ENCODE assay signal across 24 mouse cellular contexts in the genomic region with DNA sequence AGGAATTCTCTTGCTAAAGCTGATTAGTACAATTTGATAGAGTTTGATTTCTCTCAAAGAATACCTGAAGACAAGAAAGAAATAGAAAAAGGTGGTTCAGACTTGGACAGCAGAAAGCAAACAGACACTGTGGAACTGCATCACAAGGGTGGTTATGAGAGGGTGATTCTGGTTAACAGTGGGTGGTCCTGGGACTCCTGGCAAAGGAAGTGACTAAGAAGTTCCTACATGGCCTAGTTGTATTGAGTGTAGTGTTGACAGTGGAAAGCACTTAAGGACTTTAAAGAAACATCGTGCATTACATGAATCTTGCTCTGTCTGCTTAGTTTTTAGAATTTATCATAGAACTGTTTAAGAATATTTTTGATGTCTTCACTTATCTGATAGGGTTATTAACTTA. TPM values are rescaled to one million over a fixed set of nuclear protein-coding genes. Genes with fewer than 3 reads are reported as not detected.
DNase-seq lines count a peak whose midpoint lies in the region; ATAC-seq lines count a peak whose summit lies in the region.
"Had no signal": no experiment of that assay in that cellular context is flagged by ENCODE, and none has a peak within 500 bp of the region (broad histone marks: within the 10 kb centered on the region; RNA-seq: fewer than 3 reads in every experiment).

No protein-coding gene starts in this region.

- H3K4me1 ChIP-seq in forebrain, embryonic 16.5 days (replicated peaks; ENCODE audit: control insufficient read depth, insufficient read depth, low read length): no peaks in the 10 kb centered on the region
- H3K4me1 ChIP-seq: embryonic facial prominence, embryonic 10.5 days; embryonic facial prominence, embryonic 12.5 days; forebrain, embryonic 13.5 days; forebrain, embryonic 15.5 days had no signal

- no peak overlapping the region for H3K4me3 ChIP-seq in forebrain, embryonic 16.5 days (replicated peaks; ENCODE audit: low read length)
- H3K4me3 ChIP-seq: embryonic facial prominence, embryonic 10.5 days; embryonic facial prominence, embryonic 12.5 days; forebrain, embryonic 13.5 days; forebrain, embryonic 15.5 days had no signal

- H3K9ac ChIP-seq in forebrain, embryonic 16.5 days (replicated peaks; ENCODE audit: low read depth, low read length): no peak overlapping the region
- H3K9ac ChIP-seq: embryonic facial prominence, embryonic 12.5 days; forebrain, embryonic 13.5 days; forebrain, embryonic 15.5 days had no signal

- no peak overlapping the region for H3K4me2 ChIP-seq in forebrain, embryonic 16.5 days (ENCODE audit: low read length)
- H3K4me2 ChIP-seq: embryonic facial prominence, embryonic 12.5 days; forebrain, embryonic 13.5 days; forebrain, embryonic 15.5 days had no signal

- peak; percentile 77 for DNase-seq in 416B (ENCODE audit: low read depth)
- DNase-seq in CD4-positive helper T cell, adult 2 months (ENCODE audit: low read depth, low spot score): peak; percentile 10
- no peak for DNase-seq in spleen, postnatal 36 days (ENCODE audit: low spot score in 2 of 2)
- DNase-seq in yolk sac, embryonic 10.5 days (ENCODE audit: low spot score): no peak
- DNase-seq in right cerebral cortex, adult 2 months (ENCODE audit: low spot score in 2 of 2): no peak
- DNase-seq: adrenal gland, adult 8-10 months; adrenal gland, postnatal 14 days; adrenal gland, postnatal 36 days; B cell, adult 2 months; cerebellum, adult 11-12 months; cerebellum, adult 2 months; cerebellum, adult 9-10 months; cerebellum, postnatal 10 days; cerebellum, postnatal 25 days had no signal

- H3K36me3 ChIP-seq in forebrain, embryonic 16.5 days (ENCODE audit: control insufficient read depth, insufficient read depth): no peaks in the 10 kb centered on the region
- H3K36me3 ChIP-seq: embryonic facial prominence, embryonic 12.5 days had no signal

- no peak overlapping the region for H3K27ac ChIP-seq in forebrain, embryonic 16.5 days (ENCODE audit: low read length)
- H3K27ac ChIP-seq: embryonic facial prominence, embryonic 10.5 days; embryonic facial prominence, embryonic 12.5 days; forebrain, embryonic 13.5 days; forebrain, embryonic 15.5 days had no signal

- no peaks in the 10 kb centered on the region for H3K9me3 ChIP-seq in forebrain, embryonic 16.5 days (ENCODE audit: control insufficient read depth, low read length)
- H3K9me3 ChIP-seq: embryonic facial prominence, embryonic 10.5 days; embryonic facial prominence, embryonic 12.5 days; forebrain, embryonic 13.5 days; forebrain, embryonic 15.5 days; G1E had no signal

- 91% methylated on average over 1 of the region's 1 CpGs for WGBS in forebrain, embryonic 16.5 days

- peak; percentile 49 for ATAC-seq in CD4-positive, CD25-positive, alpha-beta regulatory T cell, adult 4 months
- ATAC-seq in inflammation-experienced regulatory T-cells, adult 6 months: peak; percentile 38
- ATAC-seq in forebrain, embryonic 16.5 days: no peak
- ATAC-seq: activated CD4-positive, CD25-positive, alpha-beta regulatory T cell, adult 4 months; forebrain, embryonic 13.5 days; forebrain, embryonic 15.5 days; Patski had no signal

- no peaks in the 10 kb centered on the region for H3K27me3 ChIP-seq in forebrain, embryonic 16.5 days (replicated peaks; ENCODE audit: control insufficient read depth, insufficient read depth, low read length)
- H3K27me3 ChIP-seq: embryonic facial prominence, embryonic 12.5 days; forebrain, embryonic 13.5 days; forebrain, embryonic 15.5 days; Patski had no signal

RNA-seq across cellular contexts. Expression of a gene that starts 36.0 kb away (rescaled TPM):
- polyA plus RNA-seq in CD4-positive, CD25-positive, alpha-beta regulatory T cell, adult 4 months (2017; shearing (Covaris generic)): 10 to 100 TPM; 11.1 to 13.4 TPM
- 10 to 100 TPM in 2 of 3 experiments, 1 to 10 TPM in 1; 9.8 to 19.2 (median 14.1) TPM for polyA plus RNA-seq in inflammation-experienced regulatory T-cells, adult 6 months (2017; shearing (Covaris generic))
- 5.0 and 6.6 TPM in 2 replicates for polyA plus RNA-seq in forebrain, embryonic 16.5 days (2015; fragmentation: Nextera tagmentation; extraction: Ambion mirVana)

RNA-seq across cellular contexts. Expression of a gene that starts 36.3 kb away (rescaled TPM):
- polyA plus RNA-seq in CD4-positive, CD25-positive, alpha-beta regulatory T cell, adult 4 months (2017; shearing (Covaris generic)): 10 to 100 TPM; 21.9 to 41.4 TPM
- polyA plus RNA-seq in inflammation-experienced regulatory T-cells, adult 6 months (2017; shearing (Covaris generic)): 10 to 100 TPM; 21.3 to 27.3 (median 26.5) TPM
- 36.5 and 37.6 TPM in 2 replicates for polyA plus RNA-seq in forebrain, embryonic 16.5 days (2015; fragmentation: Nextera tagmentation; extraction: Ambion mirVana)

Comparison
In these comparisons a context has a peak if more than half of its experiments do, and no peak if none do; other contexts are left out.
1. DNase-seq: peak in 416B (single experiment) and CD4-positive helper T cell, adult 2 months (single experiment); none in spleen, postnatal 36 days (0 of 2), yolk sac, embryonic 10.5 days (single experiment) and right cerebral cortex, adult 2 months (0 of 2).